Mouse (Mus musculus): ENCODE measurements around the gene Fen1. TPM values are rescaled to one million over a fixed set of nuclear protein-coding genes. Genes with fewer than 3 reads are reported as not detected.

Fen1 gene
- polyA plus RNA-seq, 1 experiment from 2014 or later = 24.2 TPM

- no peak overlapping the region for H3K9ac ChIP-seq
- H3K4me3 ChIP-seq (replicated peaks; ENCODE audit: low read length) = no peak overlapping the region
- H3K4me2 ChIP-seq (replicated peaks) = no peak overlapping the region
- no peaks in the 10 kb centered on the region for H3K36me3 ChIP-seq (replicated peaks; ENCODE audit: control insufficient read depth, insufficient read depth)
- no peak overlapping the region for H3K27ac ChIP-seq
- DNase-seq (ENCODE audit: low spot score) (no peak), ATAC-seq (ENCODE audit: low FRiP score) (no peak)
- no peaks in the 10 kb centered on the region for H3K4me1 ChIP-seq (replicated peaks; ENCODE audit: control insufficient read depth, insufficient read depth, low read length)
- 81% methylated on average over 6 of the region's 6 CpGs for WGBS
- H3K27me3 ChIP-seq (ENCODE audit: control insufficient read depth, insufficient read depth, low read length) = no peaks in the 10 kb centered on the region
- no peaks in the 10 kb centered on the region for H3K9me3 ChIP-seq (ENCODE audit: control insufficient read depth, low read length)
These were observed 15.6 kb upstream of the Fen1 start for GRCm38 (mm10) chr19:10219593-10219992.

GRCm38 (mm10) chr19:10219108-10219507, 15.1 kb upstream of the Fen1 start:
- WGBS = 49% methylated on average over 3 of the region's 3 CpGs
- DNase-seq (ENCODE audit: low spot score) (peak; percentile 50), ATAC-seq (ENCODE audit: low FRiP score) (no peak)
- Histone ChIP-seq H3K4me3 (replicated peaks; ENCODE audit: low read length) (no peak overlapping the region), H3K27me3 (ENCODE audit: control insufficient read depth, insufficient read depth, low read length) (no peaks in the 10 kb centered on the region), H3K4me1 (replicated peaks; ENCODE audit: control insufficient read depth, insufficient read depth, low read length) (no peaks in the 10 kb centered on the region), H3K9me3 (ENCODE audit: control insufficient read depth, low read length) (no peaks in the 10 kb centered on the region), H3K4me2 (replicated peaks) (no peak overlapping the region), H3K36me3 (replicated peaks; ENCODE audit: control insufficient read depth, insufficient read depth) (no peaks in the 10 kb centered on the region), H3K9ac (no peak overlapping the region), H3K27ac (no peak overlapping the region)

DNA sequence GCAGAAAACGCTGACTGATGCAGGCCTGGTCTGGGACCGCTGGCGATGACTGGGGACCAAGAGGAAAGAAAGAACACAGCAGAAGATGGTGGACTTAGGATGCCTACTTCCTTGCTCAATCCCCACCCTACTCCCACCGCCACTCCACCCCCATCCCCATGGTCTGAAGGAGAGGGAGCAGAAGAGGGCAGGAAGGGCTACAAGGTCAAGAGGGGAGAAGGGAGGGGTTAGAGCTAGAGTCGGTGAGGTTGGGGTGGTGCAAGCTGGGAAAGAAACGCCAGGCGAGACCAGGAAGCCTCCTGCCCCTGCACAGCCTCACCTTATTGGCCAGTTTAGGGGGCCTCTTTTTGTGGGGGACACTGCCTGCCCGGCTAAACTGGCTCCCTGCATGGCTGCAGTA, 12.1 kb upstream of the Fen1 start:
- H3K9me3 ChIP-seq (ENCODE audit: control insufficient read depth, low read length) = no peaks in the 10 kb centered on the region
- H3K36me3 ChIP-seq (replicated peaks; ENCODE audit: control insufficient read depth, insufficient read depth) = peaks cover 12% of the 10 kb centered on the region
- no peak overlapping the region for H3K4me2 ChIP-seq (replicated peaks)
- WGBS = 74% methylated on average over 8 of the region's 8 CpGs
- no peak for DNase-seq (ENCODE audit: low spot score)
- H3K27me3 ChIP-seq (ENCODE audit: control insufficient read depth, insufficient read depth, low read length) = no peaks in the 10 kb centered on the region
- no peaks in the 10 kb centered on the region for H3K4me1 ChIP-seq (replicated peaks; ENCODE audit: control insufficient read depth, insufficient read depth, low read length)
- ATAC-seq (ENCODE audit: low FRiP score) = no peak
- H3K9ac ChIP-seq = no peak overlapping the region
- H3K27ac ChIP-seq = no peak overlapping the region
- H3K4me3 ChIP-seq (replicated peaks; ENCODE audit: low read length) = no peak overlapping the region

DNA sequence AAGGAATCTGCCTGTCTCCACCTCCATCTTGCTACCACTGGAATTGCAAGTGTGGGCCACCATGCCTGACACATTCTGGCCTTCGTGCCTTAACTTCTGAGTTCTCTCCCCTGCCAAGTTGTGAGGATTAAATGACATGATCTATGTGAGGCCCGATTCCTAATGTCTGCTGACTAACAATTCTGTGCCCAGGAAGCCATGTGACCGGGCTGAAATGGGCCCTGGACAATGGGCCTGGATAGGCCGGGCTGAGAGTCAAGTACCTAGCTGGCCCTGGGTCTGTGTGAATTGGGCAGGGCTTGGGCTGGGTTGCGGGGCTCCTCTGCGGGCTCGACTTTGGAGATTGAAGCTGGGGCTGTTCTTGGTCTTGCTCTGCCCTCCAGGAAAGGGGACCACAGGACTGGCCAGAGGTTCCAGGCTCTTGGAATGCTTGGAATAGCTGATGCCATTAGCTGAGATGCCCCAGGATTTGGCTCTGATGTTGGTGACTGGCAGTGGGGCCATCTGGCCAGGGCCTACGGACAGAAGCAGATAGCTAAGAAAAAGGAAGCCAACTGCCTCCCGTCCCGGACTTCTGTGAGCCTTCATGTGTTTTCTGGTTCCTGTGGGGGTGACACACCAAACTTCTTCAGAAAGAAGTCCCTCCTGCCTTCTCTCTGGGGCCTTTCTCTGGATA, 10.0 kb upstream of the Fen1 start:
- DNase-seq (ENCODE audit: low spot score) = no peak
- Histone ChIP-seq H3K36me3 (replicated peaks; ENCODE audit: control insufficient read depth, insufficient read depth) (peaks cover 30% of the 10 kb centered on the region), H3K27ac (no peak overlapping the region), H3K9ac (no peak overlapping the region), H3K4me3 (replicated peaks; ENCODE audit: low read length) (no peak overlapping the region), H3K9me3 (ENCODE audit: control insufficient read depth, low read length) (no peaks in the 10 kb centered on the region), H3K4me1 (replicated peaks; ENCODE audit: control insufficient read depth, insufficient read depth, low read length) (no peaks in the 10 kb centered on the region), H3K4me2 (replicated peaks) (no peak overlapping the region), H3K27me3 (ENCODE audit: control insufficient read depth, insufficient read depth, low read length) (no peaks in the 10 kb centered on the region)
- 92% methylated on average over 10 of the region's 10 CpGs for WGBS
- no peak for ATAC-seq (ENCODE audit: low FRiP score)

DNA sequence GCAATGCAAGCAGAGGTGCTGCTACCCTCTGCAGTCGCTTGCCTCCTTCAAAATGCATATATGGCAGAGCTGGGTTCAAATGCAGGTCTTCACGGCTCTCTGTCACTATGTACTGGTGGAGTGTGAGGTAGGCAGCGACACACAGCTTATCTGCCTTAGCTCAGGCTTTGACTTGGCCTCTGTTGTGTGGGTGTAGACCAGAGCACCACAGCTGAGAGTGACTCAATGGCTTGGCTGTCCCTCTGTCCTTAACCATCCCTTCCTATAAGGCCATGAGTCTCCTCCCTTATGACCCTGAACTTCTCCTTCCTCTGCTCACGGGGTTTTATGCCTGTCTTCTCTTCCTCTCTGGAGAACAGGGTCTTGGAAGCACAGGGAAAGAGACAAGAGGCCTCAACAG, 6.9 kb upstream of the Fen1 start:
- H3K36me3 ChIP-seq (replicated peaks; ENCODE audit: control insufficient read depth, insufficient read depth) = peaks cover 60% of the 10 kb centered on the region
- no peak overlapping the region for H3K4me2 ChIP-seq (replicated peaks)
- no peak overlapping the region for H3K27ac ChIP-seq
- WGBS = 86% methylated on average over 4 of the region's 4 CpGs
- no peak overlapping the region for H3K9ac ChIP-seq
- no peaks in the 10 kb centered on the region for H3K27me3 ChIP-seq (ENCODE audit: control insufficient read depth, insufficient read depth, low read length)
- ATAC-seq (ENCODE audit: low FRiP score) = no peak
- no peaks in the 10 kb centered on the region for H3K4me1 ChIP-seq (replicated peaks; ENCODE audit: control insufficient read depth, insufficient read depth, low read length)
- DNase-seq (ENCODE audit: low spot score) = no peak
- H3K4me3 ChIP-seq (replicated peaks; ENCODE audit: low read length) = no peak overlapping the region
- no peaks in the 10 kb centered on the region for H3K9me3 ChIP-seq (ENCODE audit: control insufficient read depth, low read length)

DNA sequence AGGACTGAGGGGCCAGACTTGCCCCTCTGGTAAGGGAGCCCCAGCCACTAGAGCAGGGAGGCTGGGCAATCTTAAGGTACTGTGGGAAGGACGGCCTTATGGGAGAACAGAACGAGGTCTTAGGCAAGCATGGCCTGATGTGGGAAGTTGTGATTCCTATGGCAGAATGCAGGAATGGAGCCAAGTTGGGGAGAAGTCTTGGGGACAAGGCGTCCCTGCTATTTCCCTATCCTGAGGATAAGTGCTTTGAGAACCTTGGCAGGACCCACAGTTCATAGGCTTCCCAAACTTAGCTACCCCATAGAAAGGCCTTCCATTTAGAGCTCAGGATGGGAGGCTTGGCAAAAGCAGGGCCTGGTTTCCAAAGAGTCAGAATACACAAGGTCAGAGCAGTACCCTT, 4.9 kb upstream of the Fen1 start:
- no peaks in the 10 kb centered on the region for H3K27me3 ChIP-seq (ENCODE audit: control insufficient read depth, insufficient read depth, low read length)
- H3K4me3 ChIP-seq (replicated peaks; ENCODE audit: low read length) = no peak overlapping the region
- DNase-seq (ENCODE audit: low spot score) (no peak), ATAC-seq (ENCODE audit: low FRiP score) (no peak)
- H3K27ac ChIP-seq = no peak overlapping the region
- no peak overlapping the region for H3K4me2 ChIP-seq (replicated peaks)
- WGBS = 91% methylated on average over 3 of the region's 3 CpGs
- H3K9ac ChIP-seq = no peak overlapping the region
- no peaks in the 10 kb centered on the region for H3K9me3 ChIP-seq (ENCODE audit: control insufficient read depth, low read length)
- peaks cover 7% of the 10 kb centered on the region for H3K4me1 ChIP-seq (replicated peaks; ENCODE audit: control insufficient read depth, insufficient read depth, low read length)
- H3K36me3 ChIP-seq (replicated peaks; ENCODE audit: control insufficient read depth, insufficient read depth) = peaks cover 62% of the 10 kb centered on the region

DNA sequence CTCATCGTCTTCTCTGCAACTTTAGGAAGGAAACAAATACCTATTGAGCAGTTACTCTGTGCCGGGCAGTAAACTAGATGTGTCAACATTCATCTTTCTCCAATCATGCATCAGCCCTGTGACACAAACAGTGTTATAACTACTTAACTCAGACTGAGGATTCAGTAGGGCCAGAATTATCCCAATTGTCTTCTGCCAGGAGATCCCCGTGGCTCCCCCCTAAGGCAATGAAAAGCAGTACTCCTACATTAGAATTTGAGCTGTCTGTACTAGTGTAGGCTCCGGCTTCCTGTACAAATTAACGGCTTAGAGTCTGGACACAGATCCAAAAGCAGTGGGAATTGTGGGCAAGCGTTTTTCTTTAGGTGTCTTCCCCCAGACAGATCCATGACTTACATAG, 1.1 kb upstream of the Fen1 start:
- no peaks in the 10 kb centered on the region for H3K9me3 ChIP-seq (ENCODE audit: control insufficient read depth, low read length)
- peaks cover 16% of the 10 kb centered on the region for H3K4me1 ChIP-seq (replicated peaks; ENCODE audit: control insufficient read depth, insufficient read depth, low read length)
- H3K27me3 ChIP-seq (ENCODE audit: control insufficient read depth, insufficient read depth, low read length) = no peaks in the 10 kb centered on the region
- peak overlapping the region; percentile 52 for H3K4me3 ChIP-seq (replicated peaks; ENCODE audit: low read length)
- DNase-seq (ENCODE audit: low spot score) = no peak
- H3K4me2 ChIP-seq (replicated peaks) = peak overlapping the region; percentile 82
- H3K9ac ChIP-seq = peak overlapping the region; percentile 82; the same call in 1 of the 2 replicates
- ATAC-seq (ENCODE audit: low FRiP score) = no peak
- H3K27ac ChIP-seq = peak overlapping the region; percentile 84; the same call in 1 of the 2 replicates
- peaks cover 53% of the 10 kb centered on the region for H3K36me3 ChIP-seq (replicated peaks; ENCODE audit: control insufficient read depth, insufficient read depth)
- WGBS = 75% methylated on average over 6 of the region's 6 CpGs

DNA sequence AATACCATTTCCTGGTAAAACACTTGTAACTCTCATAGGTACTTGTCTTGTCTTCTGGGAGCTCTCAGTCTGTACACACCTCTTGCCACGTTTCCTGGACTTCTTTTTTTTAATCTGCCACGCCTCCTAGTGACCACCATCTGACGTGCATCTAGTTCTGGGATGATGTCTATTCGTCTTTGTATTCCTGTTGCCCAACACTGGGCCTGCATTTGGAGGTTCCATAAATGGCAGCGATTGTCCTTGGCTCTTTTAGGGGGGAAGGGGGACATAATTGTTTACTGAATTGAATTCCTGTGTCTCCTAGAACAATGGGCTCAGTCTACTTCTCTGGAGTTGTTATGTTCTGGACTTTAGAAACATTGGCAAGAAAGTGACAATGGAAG, 640 bp upstream of the Fen1 start:
- Histone ChIP-seq H3K9ac (peak overlapping the region; percentile 82), H3K9me3 (ENCODE audit: control insufficient read depth, low read length) (no peaks in the 10 kb centered on the region), H3K36me3 (replicated peaks; ENCODE audit: control insufficient read depth, insufficient read depth) (peaks cover 53% of the 10 kb centered on the region), H3K4me1 (replicated peaks; ENCODE audit: control insufficient read depth, insufficient read depth, low read length) (peaks cover 16% of the 10 kb centered on the region), H3K4me3 (replicated peaks; ENCODE audit: low read length) (peak overlapping the region; percentile 52), H3K27me3 (ENCODE audit: control insufficient read depth, insufficient read depth, low read length) (no peaks in the 10 kb centered on the region), H3K27ac (peak overlapping the region; percentile 84), H3K4me2 (replicated peaks) (peak overlapping the region; percentile 82)
- DNase-seq (ENCODE audit: low spot score) (peak; percentile 52), ATAC-seq (ENCODE audit: low FRiP score) (no peak)
- WGBS = 2% methylated on average over 5 of the region's 5 CpGs

- peak overlapping the region; percentile 82 for H3K4me2 ChIP-seq (replicated peaks)
- H3K4me3 ChIP-seq (replicated peaks; ENCODE audit: low read length) = peak overlapping the region; percentile 52
- 4% methylated on average over 23 of the region's 23 CpGs for WGBS
- peak overlapping the region; percentile 82 for H3K9ac ChIP-seq
- H3K36me3 ChIP-seq (replicated peaks; ENCODE audit: control insufficient read depth, insufficient read depth) = peaks cover 46% of the 10 kb centered on the region
- no peaks in the 10 kb centered on the region for H3K9me3 ChIP-seq (ENCODE audit: control insufficient read depth, low read length)
- no peak overlapping the region for H3K27ac ChIP-seq
- DNase-seq (ENCODE audit: low spot score) (no peak), ATAC-seq (ENCODE audit: low FRiP score) (no peak; the same call in 1 of the 2 replicates)
- no peaks in the 10 kb centered on the region for H3K27me3 ChIP-seq (ENCODE audit: control insufficient read depth, insufficient read depth, low read length)
- H3K4me1 ChIP-seq (replicated peaks; ENCODE audit: control insufficient read depth, insufficient read depth, low read length) = peaks cover 16% of the 10 kb centered on the region
These were observed 672 bp downstream of the Fen1 start for GRCm38 (mm10) chr19:10203146-10203847.
